Mouse (Mus musculus): ENCODE data around the gene Cops2. TPM values are rescaled to one million over a fixed set of nuclear protein-coding genes. Genes with fewer than 3 reads are reported as not detected.

The Cops2 gene
- polyA plus RNA-seq, 1 experiment from 2014 or later, result 144 TPM

- DNase-seq (ENCODE audit: low spot score) (no peak), ATAC-seq (replicated peaks; ENCODE audit: insufficient number of reproducible peaks, low FRiP score, low TSS enrichment, low read depth) (no peak)
- Histone ChIP-seq H3K9ac (replicated peaks; ENCODE audit: low read length) (no peak overlapping the region), H3K27ac (replicated peaks; ENCODE audit: low read depth, low read length) (no peak overlapping the region), H3K9me3 (replicated peaks; ENCODE audit: control insufficient read depth, low read length) (no peaks in the 10 kb centered on the region), H3K4me1 (ENCODE audit: control insufficient read depth, insufficient read depth, low read length) (no peaks in the 10 kb centered on the region), H3K27me3 (ENCODE audit: control insufficient read depth, insufficient read depth, low read length) (no peaks in the 10 kb centered on the region), H3K4me2 (ENCODE audit: low read depth, low read length) (peak overlapping the region; percentile 49), H3K4me3 (ENCODE audit: low read depth, low read length) (peak overlapping the region; percentile 99), H3K36me3 (replicated peaks; ENCODE audit: control insufficient read depth, insufficient read depth, low read depth, low read length) (no peaks in the 10 kb centered on the region)
- WGBS, result 41% methylated on average over 3 of the region's 3 CpGs
Measured at GRCm38 (mm10) chr2:125857707-125858106, 1.2 kb downstream of the Cops2 start.

- ATAC-seq (replicated peaks; ENCODE audit: insufficient number of reproducible peaks, low FRiP score, low TSS enrichment, low read depth) (no peak), DNase-seq (ENCODE audit: low spot score) (no peak)
- H3K27ac ChIP-seq (replicated peaks; ENCODE audit: low read depth, low read length), result no peak overlapping the region
- 87% methylated on average over 2 of the region's 2 CpGs for WGBS
- no peaks in the 10 kb centered on the region for H3K36me3 ChIP-seq (replicated peaks; ENCODE audit: control insufficient read depth, insufficient read depth, low read depth, low read length)
- no peaks in the 10 kb centered on the region for H3K4me1 ChIP-seq (ENCODE audit: control insufficient read depth, insufficient read depth, low read length)
- H3K27me3 ChIP-seq (ENCODE audit: control insufficient read depth, insufficient read depth, low read length), result no peaks in the 10 kb centered on the region
- no peak overlapping the region for H3K4me3 ChIP-seq (ENCODE audit: low read depth, low read length)
- no peak overlapping the region for H3K4me2 ChIP-seq (ENCODE audit: low read depth, low read length)
- no peaks in the 10 kb centered on the region for H3K9me3 ChIP-seq (replicated peaks; ENCODE audit: control insufficient read depth, low read length)
- no peak overlapping the region for H3K9ac ChIP-seq (replicated peaks; ENCODE audit: low read length)
Measured at GRCm38 (mm10) chr2:125851237-125851636, 7.7 kb downstream of the Cops2 start.

- WGBS, result 85% methylated on average over 2 of the region's 2 CpGs
- ATAC-seq (replicated peaks; ENCODE audit: insufficient number of reproducible peaks, low FRiP score, low TSS enrichment, low read depth), result no peak
Measured at GRCm38 (mm10) chr2:125838708-125839284, 20.1 kb downstream of the Cops2 start.

DNA sequence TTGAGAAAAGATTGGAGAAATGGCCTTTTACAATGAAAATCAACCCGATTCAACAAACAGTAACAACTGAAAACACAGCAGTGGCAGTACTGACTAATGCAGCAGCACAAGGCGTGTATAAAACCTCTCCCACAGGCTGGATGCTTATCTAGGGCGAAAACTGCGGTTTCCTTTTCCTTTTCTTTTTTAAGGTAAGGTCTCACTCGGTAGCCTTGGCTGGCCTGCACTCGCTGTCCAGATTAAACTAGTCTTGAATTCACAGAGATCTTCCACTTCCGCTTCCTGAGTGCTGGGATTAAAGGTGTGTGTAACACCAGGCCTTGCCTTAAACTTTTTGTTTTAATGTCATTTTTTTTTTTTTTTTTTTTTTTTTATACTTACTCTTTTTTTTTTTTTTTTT is 20.8 kb downstream of the Cops2 start:
- 93% methylated on average over 7 of the region's 7 CpGs for WGBS
- Histone ChIP-seq H3K4me2 (ENCODE audit: low read depth, low read length) (no peak overlapping the region), H3K9me3 (replicated peaks; ENCODE audit: control insufficient read depth, low read length) (no peaks in the 10 kb centered on the region), H3K36me3 (replicated peaks; ENCODE audit: control insufficient read depth, insufficient read depth, low read depth, low read length) (peaks cover 7% of the 10 kb centered on the region), H3K4me1 (ENCODE audit: control insufficient read depth, insufficient read depth, low read length) (no peaks in the 10 kb centered on the region), H3K27ac (replicated peaks; ENCODE audit: low read depth, low read length) (no peak overlapping the region), H3K4me3 (ENCODE audit: low read depth, low read length) (no peak overlapping the region), H3K27me3 (ENCODE audit: control insufficient read depth, insufficient read depth, low read length) (no peaks in the 10 kb centered on the region), H3K9ac (replicated peaks; ENCODE audit: low read length) (no peak overlapping the region)
- ATAC-seq (replicated peaks; ENCODE audit: insufficient number of reproducible peaks, low FRiP score, low TSS enrichment, low read depth) (no peak), DNase-seq (ENCODE audit: low spot score) (no peak)

More at GRCm38 (mm10) chr2:125838708-125839284, 20.1 kb downstream of the Cops2 start:
- H3K27ac ChIP-seq (replicated peaks; ENCODE audit: low read depth, low read length), result no peak overlapping the region
- no peak overlapping the region for H3K9ac ChIP-seq (replicated peaks; ENCODE audit: low read length)
- DNase-seq (ENCODE audit: low spot score), result no peak
- H3K4me2 ChIP-seq (ENCODE audit: low read depth, low read length), result no peak overlapping the region
- H3K27me3 ChIP-seq (ENCODE audit: control insufficient read depth, insufficient read depth, low read length), result no peaks in the 10 kb centered on the region
- no peaks in the 10 kb centered on the region for H3K4me1 ChIP-seq (ENCODE audit: control insufficient read depth, insufficient read depth, low read length)
- H3K4me3 ChIP-seq (ENCODE audit: low read depth, low read length), result no peak overlapping the region
- peaks cover 7% of the 10 kb centered on the region for H3K36me3 ChIP-seq (replicated peaks; ENCODE audit: control insufficient read depth, insufficient read depth, low read depth, low read length)
- no peaks in the 10 kb centered on the region for H3K9me3 ChIP-seq (replicated peaks; ENCODE audit: control insufficient read depth, low read length)

DNA sequence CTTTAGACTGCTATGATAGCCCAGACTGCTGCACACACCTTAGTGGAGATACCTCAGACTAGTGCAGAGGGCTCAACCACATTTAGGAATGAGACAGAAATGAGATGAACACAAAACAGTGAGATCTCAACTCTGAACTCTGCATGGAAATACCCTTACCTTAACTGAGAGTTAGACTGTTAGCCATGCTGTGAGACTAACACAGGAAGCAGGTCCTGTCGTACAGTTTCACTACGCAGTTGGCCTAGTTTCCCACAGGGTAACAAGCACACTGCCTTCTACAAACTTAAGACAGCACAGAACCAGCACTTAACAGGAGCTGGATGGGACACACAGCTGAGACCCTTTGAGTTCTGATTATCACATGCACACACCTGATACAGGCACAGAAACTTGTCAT is 29.0 kb downstream of the Cops2 start:
- Histone ChIP-seq H3K9me3 (replicated peaks; ENCODE audit: control insufficient read depth, low read length) (no peaks in the 10 kb centered on the region), H3K27ac (replicated peaks; ENCODE audit: low read depth, low read length) (no peak overlapping the region), H3K27me3 (ENCODE audit: control insufficient read depth, insufficient read depth, low read length) (no peaks in the 10 kb centered on the region), H3K4me1 (ENCODE audit: control insufficient read depth, insufficient read depth, low read length) (no peaks in the 10 kb centered on the region), H3K4me3 (ENCODE audit: low read depth, low read length) (no peak overlapping the region), H3K4me2 (ENCODE audit: low read depth, low read length) (no peak overlapping the region), H3K9ac (replicated peaks; ENCODE audit: low read length) (no peak overlapping the region), H3K36me3 (replicated peaks; ENCODE audit: control insufficient read depth, insufficient read depth, low read depth, low read length) (no peaks in the 10 kb centered on the region; the same call in 1 of the 2 replicates)
- WGBS, result 86% methylated on average over 2 of the region's 2 CpGs
- ATAC-seq (replicated peaks; ENCODE audit: insufficient number of reproducible peaks, low FRiP score, low TSS enrichment, low read depth) (no peak), DNase-seq (ENCODE audit: low spot score) (no peak)

GRCm38 (mm10) chr2:125827898-125828297 is 31.0 kb downstream of the Cops2 start:
- Histone ChIP-seq H3K9me3 (replicated peaks; ENCODE audit: control insufficient read depth, low read length) (no peaks in the 10 kb centered on the region), H3K27ac (replicated peaks; ENCODE audit: low read depth, low read length) (no peak overlapping the region), H3K9ac (replicated peaks; ENCODE audit: low read length) (no peak overlapping the region), H3K36me3 (replicated peaks; ENCODE audit: control insufficient read depth, insufficient read depth, low read depth, low read length) (no peaks in the 10 kb centered on the region), H3K4me2 (ENCODE audit: low read depth, low read length) (no peak overlapping the region), H3K4me3 (ENCODE audit: low read depth, low read length) (no peak overlapping the region), H3K27me3 (ENCODE audit: control insufficient read depth, insufficient read depth, low read length) (no peaks in the 10 kb centered on the region), H3K4me1 (ENCODE audit: control insufficient read depth, insufficient read depth, low read length) (no peaks in the 10 kb centered on the region)
- ATAC-seq (replicated peaks; ENCODE audit: insufficient number of reproducible peaks, low FRiP score, low TSS enrichment, low read depth) (no peak), DNase-seq (ENCODE audit: low spot score) (no peak)
- 85% methylated on average over 4 of the region's 4 CpGs for WGBS

GRCm38 (mm10) chr2:125826201-125826600 is 32.7 kb downstream of the Cops2 start:
- Histone ChIP-seq H3K27me3 (ENCODE audit: control insufficient read depth, insufficient read depth, low read length) (no peaks in the 10 kb centered on the region), H3K4me1 (ENCODE audit: control insufficient read depth, insufficient read depth, low read length) (no peaks in the 10 kb centered on the region), H3K4me2 (ENCODE audit: low read depth, low read length) (no peak overlapping the region), H3K4me3 (ENCODE audit: low read depth, low read length) (no peak overlapping the region), H3K9ac (replicated peaks; ENCODE audit: low read length) (no peak overlapping the region), H3K36me3 (replicated peaks; ENCODE audit: control insufficient read depth, insufficient read depth, low read depth, low read length) (no peaks in the 10 kb centered on the region), H3K27ac (replicated peaks; ENCODE audit: low read depth, low read length) (no peak overlapping the region), H3K9me3 (replicated peaks; ENCODE audit: control insufficient read depth, low read length) (no peaks in the 10 kb centered on the region)
- ATAC-seq (replicated peaks; ENCODE audit: insufficient number of reproducible peaks, low FRiP score, low TSS enrichment, low read depth) (no peak), DNase-seq (ENCODE audit: low spot score) (no peak)
- WGBS, result 73% methylated on average over 4 of the region's 4 CpGs

DNA sequence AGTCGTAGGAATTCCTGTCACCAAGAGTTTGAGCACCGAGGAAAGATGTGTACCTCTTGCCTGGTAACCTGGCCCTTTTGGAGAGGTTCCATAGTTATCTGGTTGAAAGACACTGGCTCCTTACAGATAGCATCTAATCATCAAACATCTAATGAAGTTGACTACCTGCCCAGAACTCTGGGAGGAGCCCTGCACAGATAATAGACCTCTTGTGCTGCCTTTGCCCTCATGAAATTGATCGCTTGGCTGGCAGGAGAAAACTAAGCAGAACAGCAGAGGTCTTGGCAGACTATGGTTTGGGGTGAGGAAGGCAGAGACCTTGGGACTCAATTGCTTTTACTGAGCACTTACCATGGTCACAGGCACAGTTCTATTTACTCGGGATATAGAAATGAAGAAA is 38.5 kb downstream of the Cops2 start:
- WGBS, result 85% methylated on average over 4 of the region's 4 CpGs
- no peak for ATAC-seq (replicated peaks; ENCODE audit: insufficient number of reproducible peaks, low FRiP score, low TSS enrichment, low read depth)
- no peak overlapping the region for H3K9ac ChIP-seq (replicated peaks; ENCODE audit: low read length)

More for the DNA sequence above, 38.5 kb downstream of the Cops2 start:
- no peaks in the 10 kb centered on the region for H3K9me3 ChIP-seq (replicated peaks; ENCODE audit: control insufficient read depth, low read length)
- no peak overlapping the region for H3K27ac ChIP-seq (replicated peaks; ENCODE audit: low read depth, low read length)
- H3K27me3 ChIP-seq (ENCODE audit: control insufficient read depth, insufficient read depth, low read length), result no peaks in the 10 kb centered on the region
- no peak overlapping the region for H3K4me2 ChIP-seq (ENCODE audit: low read depth, low read length)
- no peak overlapping the region for H3K4me3 ChIP-seq (ENCODE audit: low read depth, low read length)
- no peaks in the 10 kb centered on the region for H3K4me1 ChIP-seq (ENCODE audit: control insufficient read depth, insufficient read depth, low read length)
- DNase-seq (ENCODE audit: low spot score), result no peak
- H3K36me3 ChIP-seq (replicated peaks; ENCODE audit: control insufficient read depth, insufficient read depth, low read depth, low read length), result no peaks in the 10 kb centered on the region

Measured in embryonic facial prominence, embryonic 11.5 days (tissue).